Mouse (Mus musculus) E14TG2a.4 (cell line): ENCODE measurements around the gene Ccdc91.

Experiments
- CTCF ChIP-seq: conservative IDR thresholded peaks from 2 replicates; pipeline ENCODE4 v1.5.1; 2014; ENCODE audit warnings: low read length
- NANOG ChIP-seq: IDR thresholded peaks from 2 replicates; pipeline ENCODE4 v1.6.1; 2014; ENCODE audit warnings: borderline replicate concordance, low read length, mixed read lengths

- no peak for TF ChIP-seq CTCF
- no peak for TF ChIP-seq NANOG
Observed at GRCm38 (mm10) chr6:147658025-147658424, 182.4 kb downstream of the Ccdc91 start.
